In genomic region chr13:44544786-44545185, GRCm38 (mm10) we compare ENCODE assay signal across 24 mouse cellular contexts.
DNase-seq lines count a peak whose midpoint lies in the region; ATAC-seq and TF ChIP-seq lines count a peak whose summit lies in the region.
"Had no signal": no experiment of that assay in that cellular context is flagged by ENCODE, and none has a peak within 500 bp of the region (broad histone marks: within the 10 kb centered on the region; RNA-seq: fewer than 3 reads in every experiment).

No protein-coding gene starts in this region.

- TF ChIP-seq CTCF in heart, postnatal 0 days (IDR thresholded peaks at IDR 0.05; ENCODE audit: low read depth), result no peak

- TF ChIP-seq EP300 in heart, postnatal 0 days (IDR thresholded peaks at IDR 0.05; ENCODE audit: low read depth), result no peak

- H3K4me1 ChIP-seq in heart, postnatal 0 days (ENCODE audit: control insufficient read depth, insufficient read depth), result peaks cover 15% of the 10 kb centered on the region
- H3K4me1 ChIP-seq: neural tube, embryonic 15.5 days had no signal

- DNase-seq in cerebellum, postnatal 14 days, result peak; percentile 39 to 50
- DNase-seq in brain, adult 2 months (ENCODE audit: low read depth, low spot score), result peak; percentile 28
- peak; percentile 17 to 22 for DNase-seq in heart, adult 9 months (ENCODE audit: low spot score in 2 of 2)
- DNase-seq in heart, postnatal 0 days (ENCODE audit: low spot score), result peak; percentile 50
- no peak for DNase-seq in layer of hippocampus, adult 9-11 months
- no peak for DNase-seq in urinary bladder, postnatal 36 days (ENCODE audit: low spot score in 2 of 2)
- DNase-seq: adrenal gland, postnatal 10 days; B cell, adult 2 months; embryo, embryonic 11 days; gastrocnemius, postnatal 36 days; lung, embryonic 14.5 days; lung, postnatal 4 days; retina, postnatal 1 day had no signal

- no peaks in the 10 kb centered on the region for H3K27me3 ChIP-seq in heart, postnatal 0 days (ENCODE audit: control insufficient read depth, insufficient read depth, low read length)
- H3K27me3 ChIP-seq: embryonic facial prominence, embryonic 15.5 days; midbrain, embryonic 13.5 days; neural tube, embryonic 15.5 days had no signal

- no peak overlapping the region for H3K4me3 ChIP-seq in heart, postnatal 0 days (ENCODE audit: low read depth, low read length)
- H3K4me3 ChIP-seq: embryonic facial prominence, embryonic 15.5 days; forebrain, embryonic 10.5 days; hindbrain, embryonic 13.5 days; kidney, embryonic 15.5 days; limb, embryonic 10.5 days; midbrain, embryonic 13.5 days; myocyte; neural tube, embryonic 15.5 days had no signal

- no peaks in the 10 kb centered on the region for H3K36me3 ChIP-seq in heart, postnatal 0 days (replicated peaks; ENCODE audit: control insufficient read depth, insufficient read depth, low read length)
- H3K36me3 ChIP-seq: embryonic facial prominence, embryonic 15.5 days; forebrain, embryonic 10.5 days; hindbrain, embryonic 13.5 days; kidney, embryonic 15.5 days; limb, embryonic 10.5 days; midbrain, embryonic 13.5 days; neural tube, embryonic 15.5 days had no signal

- no peak for ATAC-seq in cerebellum, adult (ENCODE audit: insufficient number of reproducible peaks, low FRiP score, low TSS enrichment)
- ATAC-seq in heart, postnatal 0 days (ENCODE audit: insufficient read depth, low read depth), result peak; percentile 62
- ATAC-seq: intestine, embryonic 16.5 days; midbrain, embryonic 13.5 days had no signal

- no peaks in the 10 kb centered on the region for H3K9me3 ChIP-seq in heart, postnatal 0 days (replicated peaks; ENCODE audit: control insufficient read depth, low read length)
- H3K9me3 ChIP-seq: embryonic facial prominence, embryonic 15.5 days; forebrain, embryonic 10.5 days; hindbrain, embryonic 13.5 days; kidney, embryonic 15.5 days; limb, embryonic 10.5 days; midbrain, embryonic 13.5 days; neural tube, embryonic 15.5 days had no signal

- WGBS in heart, postnatal 0 days, result 14% methylated on average over 9 of the region's 9 CpGs

- peak overlapping the region; percentile 16; the same call in 1 of the 2 replicates for H3K4me2 ChIP-seq in heart, postnatal 0 days (ENCODE audit: low read depth, low read length)
- H3K4me2 ChIP-seq: embryonic facial prominence, embryonic 15.5 days; hindbrain, embryonic 13.5 days; kidney, embryonic 15.5 days; liver, embryonic 11.5 days; lung, embryonic 14.5 days; midbrain, embryonic 13.5 days; neural tube, embryonic 15.5 days had no signal

- no peak overlapping the region for H3K9ac ChIP-seq in heart, postnatal 0 days (replicated peaks; ENCODE audit: low read depth, low read length)
- H3K9ac ChIP-seq: embryonic facial prominence, embryonic 15.5 days; hindbrain, embryonic 13.5 days; kidney, embryonic 15.5 days; lung, embryonic 14.5 days; midbrain, embryonic 13.5 days; neural tube, embryonic 15.5 days had no signal

- peak overlapping the region; percentile 1; the same call in 1 of the 2 replicates for H3K27ac ChIP-seq in heart, postnatal 0 days (ENCODE audit: low read depth)
- H3K27ac ChIP-seq: embryonic facial prominence, embryonic 15.5 days; forebrain, embryonic 10.5 days; hindbrain, embryonic 13.5 days; kidney, embryonic 15.5 days; limb, embryonic 10.5 days; midbrain, embryonic 13.5 days; neural tube, embryonic 15.5 days had no signal

Comparison
In these comparisons a context has a peak if more than half of its experiments do, and no peak if none do; other contexts are left out.
1. DNase-seq: peak in cerebellum, postnatal 14 days (2 of 2), brain, adult 2 months (single experiment), heart, adult 9 months (2 of 2) and heart, postnatal 0 days (single experiment); none in layer of hippocampus, adult 9-11 months (single experiment) and urinary bladder, postnatal 36 days (0 of 2).